ENCODE assay signal across 28 mouse cellular contexts in genomic region chr12:104214445-104214753, GRCm38 (mm10). TPM values are rescaled to one million over a fixed set of nuclear protein-coding genes. Genes with fewer than 3 reads are reported as not detected.
DNase-seq lines count a peak whose midpoint lies in the region; ATAC-seq and TF ChIP-seq lines count a peak whose summit lies in the region.
"Had no signal": no experiment of that assay in that cellular context is flagged by ENCODE, and none has a peak within 500 bp of the region (broad histone marks: within the 10 kb centered on the region; RNA-seq: fewer than 3 reads in every experiment).

Gene Serpina3f (plus strand): TSS chr12:104214544.

- no peaks in the 10 kb centered on the region for H3K27me3 ChIP-seq in midbrain, embryonic 10.5 days (ENCODE audit: low read depth, poor library complexity, severe bottlenecking)
- H3K27me3 ChIP-seq in midbrain, postnatal 0 days (ENCODE audit: insufficient read depth, low read length), result no peaks in the 10 kb centered on the region
- H3K27me3 ChIP-seq in midbrain, embryonic 16.5 days (ENCODE audit: control insufficient read depth, insufficient read depth, low read depth, low read length), result no peaks in the 10 kb centered on the region
- H3K27me3 ChIP-seq: hindbrain, embryonic 15.5 days; liver, embryonic 15.5 days; lung, embryonic 15.5 days; neural tube, embryonic 15.5 days; Patski had no signal

- no peaks in the 10 kb centered on the region for H3K36me3 ChIP-seq in midbrain, embryonic 10.5 days
- no peaks in the 10 kb centered on the region for H3K36me3 ChIP-seq in midbrain, postnatal 0 days (ENCODE audit: insufficient read depth, low read length)
- H3K36me3 ChIP-seq in midbrain, embryonic 16.5 days (ENCODE audit: control insufficient read depth, insufficient read depth, low read length), result no peaks in the 10 kb centered on the region
- H3K36me3 ChIP-seq: hindbrain, embryonic 15.5 days; liver, embryonic 15.5 days; lung, embryonic 15.5 days; neural tube, embryonic 15.5 days had no signal

- peaks cover 23% of the 10 kb centered on the region for H3K4me1 ChIP-seq in midbrain, embryonic 10.5 days
- no peaks in the 10 kb centered on the region for H3K4me1 ChIP-seq in midbrain, postnatal 0 days (ENCODE audit: insufficient read depth, low read length)
- H3K4me1 ChIP-seq in midbrain, embryonic 16.5 days (ENCODE audit: control insufficient read depth, insufficient read depth, low read length), result no peaks in the 10 kb centered on the region; the same call in 1 of the 2 replicates
- H3K4me1 ChIP-seq: hindbrain, embryonic 15.5 days; liver, embryonic 15.5 days; lung, embryonic 15.5 days; neural tube, embryonic 15.5 days had no signal

- DNase-seq in heart, adult 11 months, result peak; percentile 66
- DNase-seq in heart, postnatal 4 days, result no peak
- no peak for DNase-seq in midbrain, embryonic 10.5 days (ENCODE audit: low spot score)
- no peak for DNase-seq in midbrain, postnatal 0 days (ENCODE audit: low spot score)
- DNase-seq in embryo, embryonic 11 days, result no peak
- DNase-seq in kidney, adult 9 months, result no peak
- DNase-seq: adrenal gland, postnatal 25 days; cerebellum, adult 18-20 months; cerebellum, postnatal 10 days; gastrocnemius, adult 2 months; kidney, adult 18-20 months; kidney, postnatal 36 days; left cerebral cortex, postnatal 4 days; thymus, adult 2 months; thymus, postnatal 36 days had no signal

- ATAC-seq in midbrain, postnatal 0 days (ENCODE audit: low FRiP score), result no peak
- ATAC-seq in megakaryocyte, adult 5-6 weeks (ENCODE audit: poor library complexity, severe bottlenecking), result peak; percentile 24
- ATAC-seq in midbrain, embryonic 16.5 days, result no peak
- ATAC-seq: forebrain, embryonic 16.5 days had no signal

- WGBS in midbrain, embryonic 10.5 days, result 68% methylated on average over 1 of the region's 1 CpGs
- WGBS in midbrain, postnatal 0 days, result 48% methylated on average over 1 of the region's 1 CpGs
- 50% methylated on average over 1 of the region's 1 CpGs for WGBS in midbrain, embryonic 16.5 days

- H3K4me2 ChIP-seq in midbrain, postnatal 0 days (ENCODE audit: low read depth, low read length, poor library complexity, severe bottlenecking), result no peak within 1 kb of the TSS
- H3K4me2 ChIP-seq in midbrain, embryonic 16.5 days (ENCODE audit: low read length), result no peak within 1 kb of the TSS
- H3K4me2 ChIP-seq: hindbrain, embryonic 15.5 days; liver, embryonic 15.5 days; lung, embryonic 15.5 days; neural tube, embryonic 15.5 days had no signal

- H3K9ac ChIP-seq in midbrain, postnatal 0 days (replicated peaks; ENCODE audit: low read length, poor library complexity, severe bottlenecking), result no peak within 1 kb of the TSS
- H3K9ac ChIP-seq in midbrain, embryonic 16.5 days (ENCODE audit: low read depth, low read length), result no peak within 1 kb of the TSS
- H3K9ac ChIP-seq: hindbrain, embryonic 15.5 days; liver, embryonic 15.5 days; lung, embryonic 15.5 days; neural tube, embryonic 15.5 days had no signal

- peak within 1 kb of the TSS; percentile 52; the same call in 1 of the 2 replicates for H3K27ac ChIP-seq in midbrain, embryonic 10.5 days (replicated peaks)
- no peak within 1 kb of the TSS for H3K27ac ChIP-seq in midbrain, postnatal 0 days (ENCODE audit: low read depth, low read length)
- peak within 1 kb of the TSS; percentile 5; the same call in 1 of the 2 replicates for H3K27ac ChIP-seq in midbrain, embryonic 16.5 days (ENCODE audit: low read length)
- H3K27ac ChIP-seq: gastrocnemius, adult 2 months; hindbrain, embryonic 15.5 days; liver, embryonic 15.5 days; lung, embryonic 15.5 days; neural tube, embryonic 15.5 days had no signal

- no peaks in the 10 kb centered on the region for H3K9me3 ChIP-seq in midbrain, embryonic 10.5 days (replicated peaks)
- no peaks in the 10 kb centered on the region for H3K9me3 ChIP-seq in midbrain, postnatal 0 days (ENCODE audit: low read length)
- H3K9me3 ChIP-seq in midbrain, embryonic 16.5 days (replicated peaks; ENCODE audit: control insufficient read depth, low read length, poor library complexity, severe bottlenecking), result no peaks in the 10 kb centered on the region
- H3K9me3 ChIP-seq: hindbrain, embryonic 15.5 days; liver, embryonic 15.5 days; lung, embryonic 15.5 days; neural tube, embryonic 15.5 days had no signal

- no peak for TF ChIP-seq CTCF in midbrain, postnatal 0 days (IDR thresholded peaks at IDR 0.05)

- no peak within 1 kb of the TSS for H3K4me3 ChIP-seq in midbrain, embryonic 10.5 days
- H3K4me3 ChIP-seq in midbrain, postnatal 0 days (ENCODE audit: low read depth, low read length), result no peak within 1 kb of the TSS
- H3K4me3 ChIP-seq in midbrain, embryonic 16.5 days (ENCODE audit: low read depth, low read length), result no peak within 1 kb of the TSS
- H3K4me3 ChIP-seq: erythroblast, embryonic 14.5 days; gastrocnemius, adult 2 months; hindbrain, embryonic 15.5 days; liver, embryonic 15.5 days; lung, embryonic 15.5 days; neural tube, embryonic 15.5 days had no signal

RNA-seq across cellular contexts. Expression of gene Serpina3f, which starts in this region (rescaled TPM):
- not detected for total RNA-seq in heart, postnatal 4 days (2021)
- 0.27 and 0.30 TPM in 2 replicates for polyA plus RNA-seq in midbrain, embryonic 10.5 days (2016; fragmentation: Nextera tagmentation; extraction: Ambion mirVana)
- total RNA-seq in midbrain, postnatal 0 days (2014; rRNA removed), result 0.55 TPM in 1 of 2 replicates, not detected in the other
- 0.07 and 0.15 TPM in 2 replicates for polyA plus RNA-seq in midbrain, postnatal 0 days (2015; fragmentation: Nextera tagmentation; extraction: Ambion mirVana)
- 1.2 and 1.5 TPM in 2 replicates for total RNA-seq in megakaryocyte, adult 5-6 weeks (2015)
- 0.59 and 0.81 TPM in 2 replicates for total RNA-seq in megakaryocyte, adult 5-6 weeks (2017)
- 0.19 and 0.24 TPM in 2 replicates for polyA plus RNA-seq in midbrain, embryonic 16.5 days (2015; fragmentation: Nextera tagmentation; extraction: Ambion mirVana)
- total RNA-seq: gastrocnemius, adult 2 months; gastrocnemius, postnatal 4 days; left cerebral cortex, postnatal 4 days; MEL had no signal
- polyA plus RNA-seq: C2C12; erythroblast, embryonic 14.5 days; forebrain, embryonic 16.5 days; heart, embryonic 14.5 days had no signal
